Mouse (Mus musculus): Measurements from ENCODE around the gene Olfr177. TPM values are rescaled to one million over a fixed set of nuclear protein-coding genes. Genes with fewer than 3 reads are reported as not detected.

Gene Olfr177
- total and polyA plus RNA-seq, 3 experiments = not detected

GRCm38 (mm10) chr16:58860032-58860737, 14.4 kb downstream of the Olfr177 start:
- Histone ChIP-seq H3K79me2 (replicated peaks; ENCODE audit: control insufficient read depth, extremely low read depth, insufficient read depth, poor library complexity, severe bottlenecking) (no peaks in the 10 kb centered on the region), H3K4me1 (ENCODE audit: control insufficient read depth in 1 of 2, insufficient read depth in 2 of 2) (no peaks in the 10 kb centered on the region), H3K27me3 (replicated peaks) (no peaks in the 10 kb centered on the region), H3K36me3 (replicated peaks in 1 of 2; ENCODE audit: control insufficient read depth in 1 of 2, insufficient read depth in 1 of 2, low read length in 1 of 2) (no peaks in the 10 kb centered on the region), H3K9ac (ENCODE audit: insufficient read depth, low read depth) (no peak overlapping the region), H3K4me3 (replicated peaks in 1 of 3; ENCODE audit: low read depth in 2 of 3, low read length in 2 of 3, poor library complexity in 1 of 3) (no peak overlapping the region), H3K27ac (ENCODE audit: insufficient read depth, low read depth) (no peak overlapping the region), H3K4me2 (ENCODE audit: insufficient read depth, low read depth, poor library complexity, severe bottlenecking) (no peak overlapping the region), H3K9me3 (replicated peaks; ENCODE audit: low read length) (no peaks in the 10 kb centered on the region)
- TF ChIP-seq ZNF384 (IDR thresholded peaks at IDR 0.05; ENCODE audit: low read depth, low read length) (no peak), POLR2AphosphoS2 (IDR thresholded peaks at IDR 0.05; ENCODE audit: low read depth, low read length) (no peak)
- in situ Hi-C loops (cut with MboI; ENCODE audit: low pct_ligation_motif_present, low pct_unique_long_range_greater_than_20kb, low sequenced_read_pairs) = no loop called here
- dilution Hi-C loops (cut with MboI; ENCODE audit: extremely low pct_ligation_motif_present, extremely low pct_unique_long_range_greater_than_20kb, low sequenced_read_pairs) = no loop called here
- DNase-seq (ENCODE audit: extremely low read depth) = no peak

DNA sequence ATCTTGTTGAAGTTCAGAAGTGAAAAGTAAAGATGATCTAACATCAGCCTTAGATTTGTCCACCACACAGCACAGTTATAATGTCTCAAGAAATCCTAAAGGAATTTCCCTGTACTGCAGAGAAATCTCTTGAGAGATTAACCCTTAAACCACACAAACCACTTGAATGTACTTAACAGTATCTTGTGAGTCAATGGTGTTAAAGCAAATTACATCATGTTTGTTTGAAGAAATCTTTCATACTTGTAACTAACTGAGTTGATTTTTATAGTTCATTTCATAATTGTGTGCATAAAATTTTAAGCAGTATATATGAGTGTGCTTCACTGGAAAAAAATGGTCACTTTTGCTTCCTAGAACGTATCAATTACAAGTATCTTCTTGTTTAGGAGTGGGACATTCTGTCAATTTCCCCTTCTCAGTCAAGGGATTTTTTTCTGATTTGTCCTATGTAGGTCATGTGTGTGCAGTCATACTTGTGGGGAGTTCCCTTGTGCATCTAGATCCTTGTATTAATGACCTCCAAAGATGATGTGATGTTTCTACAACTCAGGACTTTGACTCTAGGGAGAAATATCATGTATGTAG, 47.7 kb downstream of the Olfr177 start, which contains the start of gene Olfr175-ps1:
Olfr175-ps1 (minus strand) TSS at position 51 of the 588 bp plus-strand sequence.
- Histone ChIP-seq H3K9ac (ENCODE audit: insufficient read depth, low read depth) (no peak within 1 kb of the TSS; the same call in 1 of the 2 replicates), H3K27me3 (replicated peaks) (no peaks in the 10 kb centered on the region), H3K4me2 (ENCODE audit: insufficient read depth, low read depth, poor library complexity, severe bottlenecking) (no peak within 1 kb of the TSS), H3K36me3 (replicated peaks in 1 of 2; ENCODE audit: control insufficient read depth in 1 of 2, insufficient read depth in 1 of 2, low read length in 1 of 2) (no peaks in the 10 kb centered on the region), H3K27ac (ENCODE audit: insufficient read depth, low read depth) (no peak within 1 kb of the TSS), H3K4me3 (replicated peaks in 1 of 3; ENCODE audit: low read depth in 2 of 3, low read length in 2 of 3, poor library complexity in 1 of 3) (no peak within 1 kb of the TSS), H3K79me2 (replicated peaks; ENCODE audit: control insufficient read depth, extremely low read depth, insufficient read depth, poor library complexity, severe bottlenecking) (no peaks in the 10 kb centered on the region), H3K4me1 (ENCODE audit: control insufficient read depth in 1 of 2, insufficient read depth in 2 of 2) (peaks cover 0 to 46% of the 10 kb centered on the region in 2 experiments; a peak in 2 of 4 replicates), H3K9me3 (replicated peaks; ENCODE audit: low read length) (peaks cover 2% of the 10 kb centered on the region)
- peak; percentile 78 for DNase-seq (ENCODE audit: extremely low read depth)
- in situ Hi-C loops (cut with MboI; ENCODE audit: low pct_ligation_motif_present, low pct_unique_long_range_greater_than_20kb, low sequenced_read_pairs) (no loop called here), dilution Hi-C loops (cut with MboI; ENCODE audit: extremely low pct_ligation_motif_present, extremely low pct_unique_long_range_greater_than_20kb, low sequenced_read_pairs) (no loop called here)
- TF ChIP-seq ETS1 (conservative IDR thresholded peaks at IDR 0.05; ENCODE audit: low read depth, low read length) (peak; percentile 84), PAX5 (IDR thresholded peaks at IDR 0.05; ENCODE audit: low read length) (no peak), IRF4 (IDR thresholded peaks at IDR 0.05; ENCODE audit: low read depth, low read length) (peak; percentile 60), TCF12 (IDR thresholded peaks at IDR 0.05; ENCODE audit: low read depth, low read length) (0 out of 2 replicates have a peak, but pooled peaks have one; percentile 11), MEF2A (IDR thresholded peaks at IDR 0.05; ENCODE audit: borderline replicate concordance, low read depth, low read length) (peak; percentile 76), SIN3A (IDR thresholded peaks at IDR 0.05; ENCODE audit: low read length) (no peak; the same call in 1 of the 2 replicates), CTCF (conservative IDR thresholded peaks at IDR 0.05 in 1 of 2, IDR thresholded peaks at IDR 0.05 in 1 of 2; ENCODE audit: low read depth in 2 of 2, low read length in 2 of 2) (no peak), RCOR1 (conservative IDR thresholded peaks at IDR 0.05; ENCODE audit: low read depth, low read length) (no peak), SMC3 (IDR thresholded peaks at IDR 0.05; ENCODE audit: low read depth, low read length) (no peak), USF1 (IDR thresholded peaks at IDR 0.05; ENCODE audit: low read depth, low read length) (0 out of 2 replicates have a peak, but pooled peaks have one; percentile 13), HCFC1 (IDR thresholded peaks at IDR 0.05; ENCODE audit: low read depth, low read length) (0 out of 2 replicates have a peak, but pooled peaks have one; percentile 8), JUN (IDR thresholded peaks at IDR 0.05; ENCODE audit: insufficient read depth, low read depth, low read length) (peak; percentile 53; the same call in 1 of the 2 replicates), EP300 (IDR thresholded peaks at IDR 0.05; ENCODE audit: low read length) (peak; percentile 87), GABPA (IDR thresholded peaks at IDR 0.05; ENCODE audit: insufficient replicate concordance, low read depth, low read length) (no peak), ZMIZ1 (IDR thresholded peaks at IDR 0.05; ENCODE audit: low read depth, low read length) (no peak), ZNF384 (IDR thresholded peaks at IDR 0.05; ENCODE audit: low read depth, low read length) (peak; percentile 75), MAFK (IDR thresholded peaks at IDR 0.05; ENCODE audit: insufficient replicate concordance, low read length) (0 out of 2 replicates have a peak, but pooled peaks have one; percentile 19), KAT2A (IDR thresholded peaks at IDR 0.05; ENCODE audit: insufficient replicate concordance, low read length) (no peak), USF2 (conservative IDR thresholded peaks at IDR 0.05; ENCODE audit: low read depth, low read length) (no peak), TBP (conservative IDR thresholded peaks at IDR 0.05; ENCODE audit: low read depth, low read length) (no peak), RAD21 (IDR thresholded peaks at IDR 0.05; ENCODE audit: low read depth, low read length) (no peak; the same call in 1 of the 2 replicates), UBTF (IDR thresholded peaks at IDR 0.05; ENCODE audit: low read depth, low read length) (no peak), ELF1 (IDR thresholded peaks at IDR 0.05; ENCODE audit: low read depth, low read length) (no peak), MAZ (IDR thresholded peaks at IDR 0.05; ENCODE audit: low read depth, low read length) (no peak), POLR2A (IDR thresholded peaks at IDR 0.05; ENCODE audit: low read depth, low read length) (no peak), ZKSCAN1 (IDR thresholded peaks at IDR 0.05; ENCODE audit: borderline replicate concordance, low read depth, low read length) (no peak), NELFE (IDR thresholded peaks at IDR 0.05; ENCODE audit: low read depth, low read length) (no peak), MAX (IDR thresholded peaks at IDR 0.05; ENCODE audit: low read length) (no peak), BHLHE40 (IDR thresholded peaks at IDR 0.05; ENCODE audit: low read depth, low read length) (peak; percentile 77), CHD2 (IDR thresholded peaks at IDR 0.05; ENCODE audit: low read length) (no peak)

Data from CH12.LX (cell line).